Mouse (Mus musculus) mesoderm, embryonic 11.5 days (tissue): ENCODE results near the gene Tfr2.
A peak's percentile ranks its signal among the peaks of the same experiment; 100 is the strongest.

Experiments
- DNase-seq: peaks from one replicate; pipeline ENCODE4 v3.0.0-alpha.2; 2012; ENCODE audit warnings: low read depth, low spot score

The Tfr2 gene

GRCm38 (mm10) chr5:137569665-137570064 is at the start of gene Tfr2:
TSS of gene Tfr2 (plus strand) at chr5:137569840.
- DNase-seq, result no peak

DNA sequence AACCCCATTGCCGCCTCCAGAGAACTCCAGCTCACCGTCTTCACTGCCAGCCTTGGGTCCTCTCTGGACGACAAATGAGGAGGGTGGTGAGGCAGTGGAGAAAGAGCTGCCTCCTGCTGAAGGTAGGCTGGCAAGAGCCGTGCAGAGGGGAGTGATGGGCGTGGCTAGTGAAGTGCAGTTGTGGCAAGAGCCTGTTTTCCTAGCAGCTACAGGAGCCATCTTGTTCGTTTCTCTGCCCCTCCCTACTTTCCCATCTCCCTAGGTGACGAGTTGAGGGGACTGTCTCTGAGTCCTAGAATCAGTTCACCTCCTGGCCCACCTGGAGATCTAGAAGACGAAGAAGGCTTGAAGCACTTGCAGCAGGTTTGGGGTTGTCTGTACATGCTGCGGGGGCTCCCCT is 47.8 kb upstream of the Tfr2 start:
- DNase-seq, result no peak

GRCm38 (mm10) chr5:137522711-137523110 is 46.9 kb upstream of the Tfr2 start:
- DNase-seq, result no peak

DNA sequence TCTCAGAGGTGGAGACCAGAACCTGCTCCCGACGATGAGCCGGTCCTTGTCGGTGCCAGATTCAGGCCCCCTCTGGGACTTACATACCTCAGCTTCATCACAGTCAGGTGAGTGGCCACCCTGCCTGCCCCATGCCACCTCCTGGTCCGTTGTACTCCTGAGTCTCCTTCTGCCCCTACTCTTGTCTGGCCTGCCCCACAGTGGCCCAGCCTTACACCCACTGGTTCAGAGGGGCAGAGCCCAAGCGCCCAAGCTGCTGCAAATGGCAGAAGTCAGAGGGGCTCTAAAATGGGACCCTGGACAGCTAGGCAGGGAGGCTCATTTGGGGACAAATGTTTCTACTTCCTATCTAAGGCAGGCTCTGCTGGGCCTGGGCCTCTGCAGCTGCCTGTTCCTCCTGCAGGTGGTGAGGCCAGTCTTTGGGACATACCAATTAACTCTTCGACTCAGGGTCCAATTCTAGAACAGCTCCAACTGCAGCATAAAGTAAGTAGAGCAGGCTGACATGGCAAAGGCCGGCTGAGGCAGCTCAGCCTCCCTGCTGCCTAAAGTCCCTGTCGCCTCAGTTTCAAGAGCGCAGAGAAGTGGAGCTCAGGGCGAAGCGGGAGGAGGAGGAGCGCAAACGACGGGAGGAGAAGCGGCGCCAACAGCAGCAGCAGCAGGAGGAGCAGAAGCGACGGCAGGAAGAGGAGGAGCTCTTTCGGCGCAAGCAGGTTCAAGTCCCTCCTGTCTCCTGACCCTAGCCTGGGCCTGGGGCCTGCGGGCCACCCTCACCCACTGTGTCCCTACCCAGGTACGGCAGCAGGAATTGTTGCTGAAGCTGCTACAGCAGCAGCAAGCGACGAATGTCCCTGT is 46.0 kb upstream of the Tfr2 start:
- DNase-seq, result no peak

GRCm38 (mm10) chr5:137524251-137524515 is 45.5 kb upstream of the Tfr2 start:
- DNase-seq, result no peak

DNA sequence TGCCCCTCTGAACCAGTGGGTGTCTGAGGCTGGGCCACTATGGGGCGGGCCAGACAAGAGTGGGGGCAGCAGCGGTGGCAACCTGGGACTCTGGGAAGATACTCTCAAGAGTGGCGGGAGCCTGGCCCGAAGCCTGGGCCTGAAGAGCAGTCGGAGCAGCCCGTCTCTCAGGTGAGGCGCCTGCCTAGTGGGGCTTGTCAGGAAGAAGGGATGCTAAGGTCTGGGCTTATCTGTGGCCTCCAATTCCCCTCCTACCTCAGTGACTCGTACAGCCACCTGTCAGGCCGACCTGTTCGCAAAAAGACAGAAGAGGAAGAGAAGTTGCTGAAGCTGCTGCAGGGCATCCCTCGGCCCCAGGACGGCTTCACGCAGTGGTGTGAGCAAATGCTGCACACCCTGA is 45.0 kb upstream of the Tfr2 start:
- no peak for DNase-seq

DNA sequence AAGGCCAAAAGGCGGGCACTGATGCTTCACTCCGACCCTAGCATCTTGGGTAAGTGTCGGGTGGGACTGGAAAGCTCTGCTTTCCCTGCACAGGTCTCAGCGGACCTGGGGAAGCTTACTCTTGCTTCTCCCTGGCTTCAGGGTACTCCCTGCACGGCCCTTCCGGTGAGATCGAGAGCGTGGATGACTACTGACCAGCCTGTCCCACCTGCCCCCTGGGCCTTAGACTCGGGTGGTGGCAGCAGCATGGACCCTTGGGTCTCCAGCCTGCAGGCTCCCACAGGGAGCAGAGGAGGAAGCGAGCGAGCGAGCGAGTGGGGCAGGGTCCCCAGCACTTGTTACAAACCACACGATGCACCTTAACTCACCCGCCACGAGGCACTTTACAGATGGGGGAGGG is 44.1 kb upstream of the Tfr2 start:
- no peak for DNase-seq

GRCm38 (mm10) chr5:137526192-137526936 is 43.3 kb upstream of the Tfr2 start:
- DNase-seq, result no peak

DNA sequence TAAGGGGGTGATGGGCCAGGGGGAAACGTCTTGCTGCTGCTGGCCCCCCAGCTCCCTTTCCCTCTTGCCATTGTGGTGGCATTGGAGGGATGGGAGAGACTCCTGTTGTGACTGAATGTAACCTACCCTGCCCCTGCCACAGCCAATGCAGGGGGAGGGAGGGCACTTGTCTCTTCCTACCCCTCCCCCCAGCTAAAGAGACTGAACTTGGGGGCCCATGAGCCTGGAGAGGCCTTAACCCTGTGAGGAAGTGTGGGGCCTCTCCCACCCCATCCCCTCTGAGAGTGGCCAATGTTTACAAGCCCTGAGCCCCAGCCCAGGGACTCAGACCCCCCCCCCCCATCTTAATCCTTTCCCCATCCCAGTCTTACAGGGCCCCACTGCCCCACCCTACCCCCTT is 42.2 kb upstream of the Tfr2 start:
- no peak for DNase-seq

DNA sequence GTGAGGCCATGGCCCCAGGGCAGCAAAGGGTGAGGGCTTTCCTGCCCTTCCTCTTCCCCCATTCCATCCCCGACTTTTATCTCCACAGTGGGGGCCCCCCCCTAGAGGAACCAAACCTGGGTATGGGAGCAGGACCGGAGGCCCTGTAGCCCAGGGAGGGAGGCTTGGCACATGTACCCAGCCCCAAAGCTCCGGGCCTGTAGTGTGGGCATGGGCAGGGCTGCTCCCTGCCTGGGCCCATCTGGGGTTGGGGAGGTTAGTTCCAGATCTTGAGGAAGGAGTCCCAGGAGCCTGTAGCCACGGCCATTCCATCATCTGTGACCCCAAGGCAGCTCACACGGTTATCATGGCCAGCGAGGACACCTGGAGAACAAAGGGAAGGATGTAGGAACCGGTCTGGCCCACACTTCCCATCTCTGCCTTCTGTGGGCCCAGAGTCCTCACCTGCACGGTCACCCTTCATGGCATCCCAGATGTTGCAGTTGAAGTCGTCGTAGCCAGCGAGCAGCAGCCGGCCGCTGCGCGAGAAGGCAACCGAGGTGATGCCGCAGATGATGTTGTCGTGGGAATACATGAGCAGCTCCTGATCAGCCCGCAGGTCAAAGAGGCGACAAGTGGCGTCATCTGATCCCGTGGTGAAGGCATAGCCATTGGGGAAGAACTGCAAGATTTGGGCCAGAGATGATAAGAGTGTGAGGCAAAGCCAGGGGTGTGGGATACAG is 41.2 kb upstream of the Tfr2 start:
- no peak for DNase-seq

DNA sequence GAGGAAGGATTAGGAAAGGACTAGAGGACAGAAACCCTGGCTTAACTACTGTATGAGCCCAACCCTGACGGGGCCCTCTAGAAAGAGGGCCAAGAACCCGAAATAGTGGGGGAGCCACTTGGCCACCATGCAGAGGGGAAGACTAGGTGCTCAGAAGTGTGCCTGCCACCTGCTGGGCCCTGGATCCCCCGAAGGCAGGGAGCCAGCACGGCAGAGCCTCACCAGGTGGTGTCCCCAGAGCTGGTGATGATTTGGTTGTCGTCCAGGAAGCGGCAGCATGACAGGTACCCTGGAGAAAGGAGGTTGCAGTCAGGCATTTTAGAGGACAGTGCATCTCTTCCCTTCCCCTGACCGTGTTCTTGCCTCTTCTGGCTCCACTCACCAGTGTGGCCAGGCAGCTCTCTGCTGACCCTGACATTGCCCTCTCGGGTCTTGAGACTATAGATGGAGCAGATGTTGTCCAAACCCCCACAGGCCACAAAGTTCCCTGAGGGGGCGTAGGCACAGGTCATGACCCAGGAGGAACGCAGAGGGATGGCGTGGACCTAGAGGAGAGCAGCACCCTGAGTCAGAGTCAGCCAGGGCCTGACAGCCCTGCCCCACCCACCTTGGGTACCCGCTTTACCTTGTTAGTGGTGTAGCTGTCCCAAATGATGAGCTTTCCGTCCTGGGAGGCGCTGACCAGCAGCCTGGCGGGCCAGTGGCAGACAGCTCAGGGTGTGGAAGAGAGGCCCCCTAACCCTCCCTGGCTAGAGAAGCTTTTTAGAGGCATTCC is 40.2 kb upstream of the Tfr2 start:
- no peak for DNase-seq

DNA sequence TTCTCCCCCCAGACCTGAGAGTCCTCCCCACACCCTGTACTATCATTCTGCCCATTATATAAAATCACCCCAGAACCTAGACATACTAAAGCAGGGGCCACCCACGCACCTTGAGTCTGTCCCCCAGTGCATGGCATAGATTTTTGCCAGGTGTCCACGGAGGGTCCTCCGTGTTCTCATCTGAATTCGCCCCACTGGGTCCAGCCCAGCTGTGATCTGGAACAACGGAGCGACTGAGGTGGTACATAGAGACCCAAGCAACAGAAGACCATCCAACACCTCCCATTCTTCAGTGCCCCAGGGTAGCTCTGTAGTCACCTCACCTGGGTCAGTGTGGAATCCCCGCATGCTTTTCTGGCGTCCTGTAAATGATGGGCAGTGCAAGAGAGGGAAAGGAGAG is 39.6 kb upstream of the Tfr2 start:
- DNase-seq, result no peak

DNA sequence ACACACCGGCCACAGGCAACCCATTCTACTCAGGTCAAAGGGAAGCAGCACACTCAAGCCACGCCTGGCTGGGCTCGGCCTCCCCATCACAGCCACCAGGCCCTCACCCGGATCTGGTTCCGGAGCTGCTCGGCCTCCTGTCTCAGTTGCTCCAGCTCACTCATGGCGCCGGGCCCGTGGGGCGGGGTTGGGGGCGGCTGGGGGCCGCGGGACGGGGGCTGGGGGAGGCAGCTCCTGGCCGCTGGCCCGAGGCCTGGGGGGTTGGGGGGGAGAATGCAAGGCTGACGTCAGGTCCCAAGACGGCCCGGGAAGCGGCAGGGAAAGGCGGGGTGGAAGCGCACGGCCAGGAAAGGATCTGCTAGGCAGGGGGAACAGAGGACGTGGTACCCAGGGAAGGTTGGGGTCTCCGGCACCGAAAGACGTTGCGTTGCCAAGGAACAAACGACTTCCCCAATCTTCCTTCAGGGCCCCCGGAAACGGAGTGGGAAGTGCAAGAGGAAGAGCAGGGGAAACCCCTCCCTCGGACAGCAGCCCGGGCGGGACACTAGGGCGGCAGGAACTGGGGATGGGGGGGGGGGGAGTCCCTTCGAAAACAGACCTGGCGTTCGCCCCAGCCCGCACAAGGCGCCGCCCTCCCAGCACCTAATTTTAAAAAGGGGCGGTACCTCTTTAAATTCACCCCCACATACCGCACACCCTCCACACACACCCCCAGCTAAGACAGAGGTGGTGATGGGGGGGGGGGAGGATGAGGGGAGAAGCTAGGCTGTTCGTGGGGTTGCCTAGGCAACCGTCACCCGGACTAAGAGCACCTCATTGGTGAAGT is 38.8 kb upstream of the Tfr2 start:
- DNase-seq, result peak; percentile 89

DNA sequence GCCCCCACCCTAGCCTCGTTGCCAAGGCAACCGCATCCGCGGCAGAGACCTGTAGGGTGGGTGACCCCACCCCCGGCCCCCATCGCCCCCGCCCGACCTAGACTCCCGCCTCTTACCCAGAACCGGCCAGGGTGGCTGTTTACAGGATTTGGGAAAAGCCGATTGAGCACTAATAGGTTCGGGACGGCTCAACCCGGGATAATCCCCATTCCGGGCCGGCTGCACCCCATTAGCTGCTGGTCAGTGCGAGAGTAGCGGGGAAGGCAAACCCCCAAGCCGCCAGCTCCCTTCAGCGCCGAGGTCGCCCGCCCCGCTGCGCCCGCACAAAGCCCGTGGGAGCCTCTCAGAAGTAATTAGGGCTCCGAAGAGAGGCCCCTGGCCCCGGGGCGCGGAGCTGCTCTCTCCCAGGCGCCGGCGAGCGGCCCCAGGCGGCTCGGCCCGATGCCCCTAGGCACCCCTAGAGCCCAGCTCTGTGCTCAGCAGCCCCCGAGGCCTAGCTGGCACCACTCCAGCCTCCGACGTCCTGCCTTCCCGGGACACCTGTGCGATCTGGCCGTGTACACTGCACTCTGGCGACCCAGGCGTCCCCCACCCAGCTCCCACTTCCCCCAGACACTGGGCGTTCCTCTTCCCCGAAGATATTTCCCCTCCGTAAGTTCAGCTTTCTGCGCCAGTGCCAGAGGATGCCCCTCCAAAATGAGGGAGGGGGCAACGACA is 38.1 kb upstream of the Tfr2 start:
- no peak for DNase-seq

DNA sequence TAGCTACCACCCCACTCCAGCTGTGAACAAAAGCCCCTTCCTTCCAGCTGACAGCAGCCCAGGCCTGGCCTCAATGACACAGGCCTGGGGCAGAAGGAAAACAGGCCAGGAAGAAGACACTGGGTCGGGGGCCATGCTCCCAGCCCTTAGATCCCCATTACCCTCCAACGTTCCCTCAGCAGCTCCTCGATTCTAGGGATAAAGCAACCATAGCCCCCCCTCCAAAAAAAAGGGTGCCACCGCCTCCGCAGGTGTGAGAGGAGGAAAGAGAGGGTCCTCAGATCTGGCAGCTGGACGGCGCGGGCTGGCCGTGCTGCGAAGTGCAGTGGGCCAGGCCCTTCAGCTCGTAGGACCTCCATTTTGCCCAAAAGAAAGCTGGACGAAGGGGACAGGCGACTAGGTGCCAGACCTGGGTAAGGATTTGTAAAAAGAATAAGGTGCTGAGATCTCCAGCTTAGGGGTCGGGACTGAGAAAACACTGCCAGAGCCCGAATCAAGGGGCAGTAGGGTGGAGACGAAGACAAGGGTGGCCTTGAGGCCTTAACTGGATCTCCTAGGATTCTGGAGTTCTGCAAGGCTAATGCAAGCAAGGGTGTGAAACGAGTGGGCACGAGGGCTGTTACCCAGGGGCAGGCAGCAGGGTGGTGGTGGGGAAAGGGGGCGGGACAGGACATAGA is 37.4 kb upstream of the Tfr2 start:
- no peak for DNase-seq

DNA sequence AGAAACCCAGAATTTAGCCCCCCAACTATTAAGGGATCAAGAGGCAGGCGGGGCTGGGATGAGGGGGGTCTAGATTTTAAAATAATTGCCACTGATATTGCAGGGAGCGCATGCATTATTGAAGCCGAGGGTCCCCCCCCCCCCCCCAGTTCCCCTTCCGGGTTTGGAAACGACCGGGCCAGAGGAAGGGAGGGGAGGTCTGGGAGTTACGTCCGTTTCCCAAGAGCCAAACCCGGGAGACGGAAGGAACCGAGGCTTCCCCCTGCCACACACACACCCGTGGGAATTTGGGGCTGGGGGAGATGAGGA is 36.9 kb upstream of the Tfr2 start:
- DNase-seq, result no peak

DNA sequence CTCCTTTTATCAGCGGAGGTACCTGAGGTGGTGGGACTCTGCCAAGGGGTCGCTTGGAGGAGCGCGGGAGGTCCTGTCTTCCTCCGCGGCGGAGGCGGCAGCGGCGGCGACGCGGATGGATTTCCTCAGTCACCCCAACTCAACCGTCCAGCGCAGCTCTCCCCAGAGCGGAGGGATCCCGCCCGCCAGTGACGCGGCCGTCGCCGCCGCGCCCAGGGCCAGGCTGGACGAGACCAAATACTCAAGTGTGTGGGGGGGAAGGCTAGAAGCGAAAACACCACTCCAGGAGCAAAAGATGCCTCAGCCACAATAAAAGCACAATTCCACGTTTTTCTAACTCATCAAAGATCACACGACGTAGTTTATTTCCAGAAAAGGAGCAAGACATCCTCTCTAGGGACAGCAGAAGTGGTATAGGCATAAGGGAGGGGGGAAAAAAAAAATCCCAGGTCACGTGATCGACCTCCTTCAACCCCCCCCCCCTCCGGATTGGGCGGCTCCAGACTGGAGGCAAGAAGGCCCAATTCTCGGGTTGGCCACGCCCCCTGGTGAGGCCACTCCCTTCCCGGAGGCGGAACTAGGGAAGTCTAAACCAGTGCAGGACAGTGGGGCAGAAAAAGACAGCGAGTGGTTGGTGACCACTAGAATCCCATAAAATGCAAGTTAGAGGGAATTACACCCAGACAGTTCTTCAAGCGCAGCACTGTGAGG is 36.4 kb upstream of the Tfr2 start, which contains the start of the genes Epo and Gnb2:
Epo (minus strand) TSS at position 126 of the 711 bp plus-strand sequence.
Gnb2 (minus strand) TSS at position 394 of the 711 bp plus-strand sequence.
- DNase-seq, result peak; percentile 99

- DNase-seq, result no peak
These were observed 34.9 kb upstream of the Tfr2 start for GRCm38 (mm10) chr5:137534762-137535161.

GRCm38 (mm10) chr5:137535318-137535717 is 34.3 kb upstream of the Tfr2 start:
- DNase-seq, result no peak
